Mouse (Mus musculus): ENCODE results near the gene C1qtnf2. TPM values are rescaled to one million over a fixed set of nuclear protein-coding genes. Genes with fewer than 3 reads are reported as not detected.

The C1qtnf2 gene
- polyA plus RNA-seq, 1 experiment from 2014 or later, result 3.4 TPM

GRCm38 (mm10) chr11:43480561-43480960 is 6.5 kb downstream of the C1qtnf2 start:
- H3K27ac ChIP-seq (ENCODE audit: low read length), result no peak overlapping the region
- no peak overlapping the region for H3K4me3 ChIP-seq (ENCODE audit: low read length)
- no peak for ATAC-seq (ENCODE audit: low read depth)
- H3K9ac ChIP-seq (ENCODE audit: low read length), result no peak overlapping the region
- no peaks in the 10 kb centered on the region for H3K27me3 ChIP-seq (ENCODE audit: control insufficient read depth, insufficient read depth, low read depth, low read length)
- WGBS, result 8% methylated on average over 5 of the region's 5 CpGs
- no peaks in the 10 kb centered on the region for H3K9me3 ChIP-seq (ENCODE audit: control insufficient read depth, low read length)
- H3K36me3 ChIP-seq (ENCODE audit: control insufficient read depth, insufficient read depth, low read length), result no peaks in the 10 kb centered on the region
- H3K4me1 ChIP-seq (replicated peaks; ENCODE audit: control insufficient read depth, insufficient read depth, low read length), result peaks cover 38% of the 10 kb centered on the region
- H3K4me2 ChIP-seq (ENCODE audit: low read depth, low read length), result no peak overlapping the region

GRCm38 (mm10) chr11:43481672-43482522 is 7.8 kb downstream of the C1qtnf2 start:
- ATAC-seq (ENCODE audit: low read depth), result peak; percentile 55
- H3K4me2 ChIP-seq (ENCODE audit: low read depth, low read length), result 0 out of 2 replicates have a peak overlapping the region, but pooled peaks have one; percentile 5
- H3K27me3 ChIP-seq (ENCODE audit: control insufficient read depth, insufficient read depth, low read depth, low read length), result no peaks in the 10 kb centered on the region
- H3K4me1 ChIP-seq (replicated peaks; ENCODE audit: control insufficient read depth, insufficient read depth, low read length), result peaks cover 38% of the 10 kb centered on the region
- H3K27ac ChIP-seq (ENCODE audit: low read length), result 0 out of 2 replicates have a peak overlapping the region, but pooled peaks have one; percentile 20
- 32% methylated on average over 3 of the region's 3 CpGs for WGBS
- H3K9ac ChIP-seq (ENCODE audit: low read length), result no peak overlapping the region
- no peaks in the 10 kb centered on the region for H3K9me3 ChIP-seq (ENCODE audit: control insufficient read depth, low read length)
- H3K36me3 ChIP-seq (ENCODE audit: control insufficient read depth, insufficient read depth, low read length), result no peaks in the 10 kb centered on the region
- H3K4me3 ChIP-seq (ENCODE audit: low read length), result no peak overlapping the region

- Histone ChIP-seq H3K9ac (ENCODE audit: low read length) (no peak overlapping the region), H3K4me2 (ENCODE audit: low read depth, low read length) (no peak overlapping the region), H3K36me3 (ENCODE audit: control insufficient read depth, insufficient read depth, low read length) (no peaks in the 10 kb centered on the region), H3K9me3 (ENCODE audit: control insufficient read depth, low read length) (no peaks in the 10 kb centered on the region), H3K4me1 (replicated peaks; ENCODE audit: control insufficient read depth, insufficient read depth, low read length) (peaks cover 38% of the 10 kb centered on the region), H3K27me3 (ENCODE audit: control insufficient read depth, insufficient read depth, low read depth, low read length) (no peaks in the 10 kb centered on the region), H3K27ac (ENCODE audit: low read length) (peak overlapping the region; percentile 82), H3K4me3 (ENCODE audit: low read length) (no peak overlapping the region)
- ATAC-seq (ENCODE audit: low read depth), result peak; percentile 85
- WGBS, result 27% methylated on average over 6 of the region's 6 CpGs
These were observed 9.2 kb downstream of the C1qtnf2 start for GRCm38 (mm10) chr11:43483122-43483792.

- Histone ChIP-seq H3K27me3 (ENCODE audit: control insufficient read depth, insufficient read depth, low read depth, low read length) (no peaks in the 10 kb centered on the region), H3K4me3 (ENCODE audit: low read length) (no peak overlapping the region), H3K4me2 (ENCODE audit: low read depth, low read length) (no peak overlapping the region), H3K36me3 (ENCODE audit: control insufficient read depth, insufficient read depth, low read length) (no peaks in the 10 kb centered on the region), H3K27ac (ENCODE audit: low read length) (0 out of 2 replicates have a peak overlapping the region, but pooled peaks have one; percentile 34), H3K9ac (ENCODE audit: low read length) (no peak overlapping the region), H3K4me1 (replicated peaks; ENCODE audit: control insufficient read depth, insufficient read depth, low read length) (peaks cover 38% of the 10 kb centered on the region), H3K9me3 (ENCODE audit: control insufficient read depth, low read length) (no peaks in the 10 kb centered on the region)
- no peak for ATAC-seq (ENCODE audit: low read depth)
- 62% methylated on average over 4 of the region's 4 CpGs for WGBS
These were observed 10.0 kb downstream of the C1qtnf2 start for GRCm38 (mm10) chr11:43484057-43484456.

- Histone ChIP-seq H3K36me3 (ENCODE audit: control insufficient read depth, insufficient read depth, low read length) (no peaks in the 10 kb centered on the region), H3K27ac (ENCODE audit: low read length) (no peak overlapping the region), H3K9me3 (ENCODE audit: control insufficient read depth, low read length) (no peaks in the 10 kb centered on the region), H3K4me3 (ENCODE audit: low read length) (no peak overlapping the region), H3K27me3 (ENCODE audit: control insufficient read depth, insufficient read depth, low read depth, low read length) (no peaks in the 10 kb centered on the region), H3K4me1 (replicated peaks; ENCODE audit: control insufficient read depth, insufficient read depth, low read length) (peaks cover 38% of the 10 kb centered on the region), H3K4me2 (ENCODE audit: low read depth, low read length) (no peak overlapping the region), H3K9ac (ENCODE audit: low read length) (no peak overlapping the region)
- ATAC-seq (ENCODE audit: low read depth), result no peak
- WGBS, result 32% methylated on average over 11 of the region's 11 CpGs
These were observed 10.6 kb downstream of the C1qtnf2 start for GRCm38 (mm10) chr11:43484652-43485051.

GRCm38 (mm10) chr11:43485855-43486254 is 11.8 kb downstream of the C1qtnf2 start:
- Histone ChIP-seq H3K4me2 (ENCODE audit: low read depth, low read length) (no peak overlapping the region), H3K27ac (ENCODE audit: low read length) (no peak overlapping the region), H3K9ac (ENCODE audit: low read length) (no peak overlapping the region), H3K4me1 (replicated peaks; ENCODE audit: control insufficient read depth, insufficient read depth, low read length) (peaks cover 33% of the 10 kb centered on the region), H3K4me3 (ENCODE audit: low read length) (no peak overlapping the region), H3K9me3 (ENCODE audit: control insufficient read depth, low read length) (no peaks in the 10 kb centered on the region), H3K36me3 (ENCODE audit: control insufficient read depth, insufficient read depth, low read length) (no peaks in the 10 kb centered on the region), H3K27me3 (ENCODE audit: control insufficient read depth, insufficient read depth, low read depth, low read length) (no peaks in the 10 kb centered on the region)
- ATAC-seq (ENCODE audit: low read depth), result no peak
- 84% methylated on average over 9 of the region's 9 CpGs for WGBS

GRCm38 (mm10) chr11:43492663-43493062 is 18.6 kb downstream of the C1qtnf2 start:
- H3K27ac ChIP-seq (ENCODE audit: low read length), result no peak overlapping the region
- 0 out of 2 replicates have a peak, but pooled peaks cover 3% of the 10 kb centered on the region for H3K4me1 ChIP-seq (replicated peaks; ENCODE audit: control insufficient read depth, insufficient read depth, low read length)

GRCm38 (mm10) chr11:43493815-43494409 is 19.8 kb downstream of the C1qtnf2 start:
- 20% methylated on average over 6 of the region's 6 CpGs for WGBS
- peak; percentile 72 for ATAC-seq (ENCODE audit: low read depth)
- no peaks in the 10 kb centered on the region for H3K27me3 ChIP-seq (ENCODE audit: control insufficient read depth, insufficient read depth, low read depth, low read length)
- no peak overlapping the region for H3K4me2 ChIP-seq (ENCODE audit: low read depth, low read length)
- 0 out of 2 replicates have a peak, but pooled peaks cover 3% of the 10 kb centered on the region for H3K4me1 ChIP-seq (replicated peaks; ENCODE audit: control insufficient read depth, insufficient read depth, low read length)
- H3K27ac ChIP-seq (ENCODE audit: low read length), result no peak overlapping the region
- H3K9ac ChIP-seq (ENCODE audit: low read length), result no peak overlapping the region
- H3K36me3 ChIP-seq (ENCODE audit: control insufficient read depth, insufficient read depth, low read length), result no peaks in the 10 kb centered on the region
- H3K4me3 ChIP-seq (ENCODE audit: low read length), result no peak overlapping the region
- no peaks in the 10 kb centered on the region for H3K9me3 ChIP-seq (ENCODE audit: control insufficient read depth, low read length)

More at GRCm38 (mm10) chr11:43492663-43493062, 18.6 kb downstream of the C1qtnf2 start:
- no peak overlapping the region for H3K4me3 ChIP-seq (ENCODE audit: low read length)
- ATAC-seq (ENCODE audit: low read depth), result peak; percentile 40
- no peaks in the 10 kb centered on the region for H3K9me3 ChIP-seq (ENCODE audit: control insufficient read depth, low read length)
- H3K4me2 ChIP-seq (ENCODE audit: low read depth, low read length), result no peak overlapping the region
- WGBS, result 28% methylated on average over 7 of the region's 7 CpGs
- H3K27me3 ChIP-seq (ENCODE audit: control insufficient read depth, insufficient read depth, low read depth, low read length), result no peaks in the 10 kb centered on the region
- H3K9ac ChIP-seq (ENCODE audit: low read length), result no peak overlapping the region
- H3K36me3 ChIP-seq (ENCODE audit: control insufficient read depth, insufficient read depth, low read length), result no peaks in the 10 kb centered on the region

- WGBS, result 42% methylated on average over 8 of the region's 8 CpGs
- Histone ChIP-seq H3K4me1 (replicated peaks; ENCODE audit: control insufficient read depth, insufficient read depth, low read length) (0 out of 2 replicates have a peak, but pooled peaks cover 3% of the 10 kb centered on the region), H3K27ac (ENCODE audit: low read length) (no peak overlapping the region), H3K27me3 (ENCODE audit: control insufficient read depth, insufficient read depth, low read depth, low read length) (no peaks in the 10 kb centered on the region), H3K9me3 (ENCODE audit: control insufficient read depth, low read length) (no peaks in the 10 kb centered on the region), H3K36me3 (ENCODE audit: control insufficient read depth, insufficient read depth, low read length) (no peaks in the 10 kb centered on the region), H3K9ac (ENCODE audit: low read length) (no peak overlapping the region), H3K4me2 (ENCODE audit: low read depth, low read length) (no peak overlapping the region), H3K4me3 (ENCODE audit: low read length) (no peak overlapping the region)
- no peak for ATAC-seq (ENCODE audit: low read depth)
These were observed 21.0 kb downstream of the C1qtnf2 start for GRCm38 (mm10) chr11:43495037-43495436.
